Comparison of ENCODE assay signal across 9 mouse cellular contexts in genomic region chr15:59822995-59823681, GRCm38 (mm10).
DNase-seq lines count a peak whose midpoint lies in the region; ATAC-seq and TF ChIP-seq lines count a peak whose summit lies in the region.
"Had no signal": no experiment of that assay in that cellular context is flagged by ENCODE, and none has a peak within 500 bp of the region (broad histone marks: within the 10 kb centered on the region; RNA-seq: fewer than 3 reads in every experiment).

No protein-coding gene starts in this region.

- H3K27me3 ChIP-seq in E14TG2a.4 (ENCODE audit: insufficient read depth, low read length), result peaks cover 9% of the 10 kb centered on the region
- no peaks in the 10 kb centered on the region for H3K27me3 ChIP-seq in heart, embryonic 15.5 days
- H3K27me3 ChIP-seq in lung, embryonic 16.5 days (ENCODE audit: control insufficient read depth, insufficient read depth, low read depth, low read length), result no peaks in the 10 kb centered on the region
- H3K27me3 ChIP-seq: neural tube, embryonic 13.5 days had no signal

- no peaks in the 10 kb centered on the region for H3K36me3 ChIP-seq in E14TG2a.4 (ENCODE audit: insufficient read depth, low read length)
- no peaks in the 10 kb centered on the region for H3K36me3 ChIP-seq in heart, embryonic 15.5 days
- H3K36me3 ChIP-seq in lung, embryonic 16.5 days (ENCODE audit: control insufficient read depth, insufficient read depth, low read length), result no peaks in the 10 kb centered on the region
- H3K36me3 ChIP-seq: neural tube, embryonic 13.5 days had no signal

- DNase-seq in 3T3-L1 (ENCODE audit: low read depth, low spot score), result peak; percentile 93
- DNase-seq in c-Kit-positive CD71-positive TER-119-positive erythroid progenitor cells, embryonic 14.5 days (ENCODE audit: low spot score), result no peak
- no peak for DNase-seq in layer of hippocampus, postnatal 14 days (ENCODE audit: low spot score in 2 of 2)
- DNase-seq: cerebellum, adult 9-10 months had no signal

- H3K9ac ChIP-seq in heart, embryonic 15.5 days, result no peak overlapping the region
- H3K9ac ChIP-seq in lung, embryonic 16.5 days (ENCODE audit: low read length), result no peak overlapping the region
- H3K9ac ChIP-seq: neural tube, embryonic 13.5 days had no signal

- H3K4me2 ChIP-seq in heart, embryonic 15.5 days, result no peak overlapping the region
- no peak overlapping the region for H3K4me2 ChIP-seq in lung, embryonic 16.5 days (ENCODE audit: low read depth, low read length)
- H3K4me2 ChIP-seq: neural tube, embryonic 13.5 days had no signal

- ATAC-seq in heart, embryonic 15.5 days (replicated peaks; ENCODE audit: insufficient number of reproducible peaks, insufficient read depth, low FRiP score, low read depth), result 0 out of 2 replicates have a peak, but pooled peaks have one; percentile 28
- ATAC-seq in lung, embryonic 16.5 days (ENCODE audit: low read depth), result peak; percentile 94
- ATAC-seq in CD4-positive, CD25-positive, alpha-beta regulatory T cell, adult 4 months, result no peak

- H3K4me1 ChIP-seq in E14TG2a.4 (replicated peaks; ENCODE audit: low read depth, low read length), result peaks cover 45% of the 10 kb centered on the region
- peaks cover 23% of the 10 kb centered on the region for H3K4me1 ChIP-seq in heart, embryonic 15.5 days (replicated peaks)
- peaks cover 10% of the 10 kb centered on the region for H3K4me1 ChIP-seq in lung, embryonic 16.5 days (replicated peaks; ENCODE audit: control insufficient read depth, insufficient read depth, low read length)

- 46% methylated on average over 3 of the region's 3 CpGs for WGBS in heart, embryonic 15.5 days
- WGBS in lung, embryonic 16.5 days, result 55% methylated on average over 3 of the region's 3 CpGs

- peak overlapping the region; percentile 35; the same call in 1 of the 2 replicates for H3K4me3 ChIP-seq in E14TG2a.4 (replicated peaks; ENCODE audit: low read length)
- no peak overlapping the region for H3K4me3 ChIP-seq in heart, embryonic 15.5 days
- H3K4me3 ChIP-seq in lung, embryonic 16.5 days (ENCODE audit: low read length), result no peak overlapping the region
- H3K4me3 ChIP-seq: neural tube, embryonic 13.5 days had no signal

- H3K9me3 ChIP-seq in E14TG2a.4 (ENCODE audit: low read length), result no peaks in the 10 kb centered on the region
- no peaks in the 10 kb centered on the region for H3K9me3 ChIP-seq in heart, embryonic 15.5 days (replicated peaks)
- no peaks in the 10 kb centered on the region for H3K9me3 ChIP-seq in lung, embryonic 16.5 days (ENCODE audit: control insufficient read depth, low read length)
- H3K9me3 ChIP-seq: neural tube, embryonic 13.5 days had no signal

- peak overlapping the region; percentile 55 for H3K27ac ChIP-seq in heart, embryonic 15.5 days
- peak overlapping the region; percentile 86 for H3K27ac ChIP-seq in lung, embryonic 16.5 days (ENCODE audit: low read length)
- H3K27ac ChIP-seq: neural tube, embryonic 13.5 days had no signal

- TF ChIP-seq CTCF in E14TG2a.4 (conservative IDR thresholded peaks at IDR 0.05; ENCODE audit: low read length), result no peak
